Mouse (Mus musculus): Measurements from ENCODE around the gene Zfp52. TPM values are rescaled to one million over a fixed set of nuclear protein-coding genes. Genes with fewer than 3 reads are reported as not detected.

Zfp52 gene
- polyA plus RNA-seq, 1 experiment from 2014 or later, result 4.3 TPM

- Histone ChIP-seq H3K9me3 (replicated peaks; ENCODE audit: control insufficient read depth, low read length) (no peaks in the 10 kb centered on the region), H3K36me3 (ENCODE audit: control insufficient read depth, insufficient read depth) (no peaks in the 10 kb centered on the region), H3K4me2 (ENCODE audit: low read depth, low read length) (peak overlapping the region; percentile 83), H3K4me1 (ENCODE audit: control insufficient read depth, insufficient read depth, low read length) (peaks cover 20% of the 10 kb centered on the region), H3K27ac (ENCODE audit: low read length) (peak overlapping the region; percentile 78), H3K4me3 (ENCODE audit: low read length) (peak overlapping the region; percentile 61), H3K9ac (ENCODE audit: low read length) (peak overlapping the region; percentile 72), H3K27me3 (ENCODE audit: control insufficient read depth, insufficient read depth, low read length) (no peaks in the 10 kb centered on the region)
- WGBS, result 34% methylated on average over 7 of the region's 7 CpGs
- ATAC-seq (replicated peaks; ENCODE audit: extremely low read depth, insufficient read depth, low FRiP score), result no peak
Observed at GRCm38 (mm10) chr17:21536096-21536495, 757 bp downstream of the Zfp52 start.

- Histone ChIP-seq H3K36me3 (ENCODE audit: control insufficient read depth, insufficient read depth) (no peaks in the 10 kb centered on the region), H3K4me3 (ENCODE audit: low read length) (no peak overlapping the region), H3K27me3 (ENCODE audit: control insufficient read depth, insufficient read depth, low read length) (no peaks in the 10 kb centered on the region), H3K9me3 (replicated peaks; ENCODE audit: control insufficient read depth, low read length) (no peaks in the 10 kb centered on the region), H3K4me2 (ENCODE audit: low read depth, low read length) (peak overlapping the region; percentile 83; the same call in 1 of the 2 replicates), H3K4me1 (ENCODE audit: control insufficient read depth, insufficient read depth, low read length) (peaks cover 15% of the 10 kb centered on the region), H3K9ac (ENCODE audit: low read length) (no peak overlapping the region), H3K27ac (ENCODE audit: low read length) (peak overlapping the region; percentile 27; the same call in 1 of the 2 replicates)
- WGBS, result 46% methylated on average over 2 of the region's 2 CpGs
- ATAC-seq (replicated peaks; ENCODE audit: extremely low read depth, insufficient read depth, low FRiP score), result no peak
Observed at GRCm38 (mm10) chr17:21536676-21537075, 1.3 kb downstream of the Zfp52 start.

GRCm38 (mm10) chr17:21557831-21558230 lies 22.5 kb downstream of the Zfp52 start:
- H3K27ac ChIP-seq (ENCODE audit: low read length), result no peak overlapping the region
- no peaks in the 10 kb centered on the region for H3K27me3 ChIP-seq (ENCODE audit: control insufficient read depth, insufficient read depth, low read length)
- H3K9ac ChIP-seq (ENCODE audit: low read length), result no peak overlapping the region
- 79% methylated on average over 2 of the region's 2 CpGs for WGBS
- no peak overlapping the region for H3K4me2 ChIP-seq (ENCODE audit: low read depth, low read length)
- peaks cover 17% of the 10 kb centered on the region for H3K36me3 ChIP-seq (ENCODE audit: control insufficient read depth, insufficient read depth)
- H3K4me1 ChIP-seq (ENCODE audit: control insufficient read depth, insufficient read depth, low read length), result no peaks in the 10 kb centered on the region
- no peak for ATAC-seq (replicated peaks; ENCODE audit: extremely low read depth, insufficient read depth, low FRiP score)
- no peak overlapping the region for H3K4me3 ChIP-seq (ENCODE audit: low read length)
- no peaks in the 10 kb centered on the region; the same call in 1 of the 2 replicates for H3K9me3 ChIP-seq (replicated peaks; ENCODE audit: control insufficient read depth, low read length)

GRCm38 (mm10) chr17:21566220-21566619 lies 30.9 kb downstream of the Zfp52 start:
- 3% methylated on average over 5 of the region's 5 CpGs for WGBS
- Histone ChIP-seq H3K9me3 (replicated peaks; ENCODE audit: control insufficient read depth, low read length) (no peaks in the 10 kb centered on the region), H3K9ac (ENCODE audit: low read length) (peak overlapping the region; percentile 88), H3K4me2 (ENCODE audit: low read depth, low read length) (peak overlapping the region; percentile 87), H3K4me3 (ENCODE audit: low read length) (peak overlapping the region; percentile 83), H3K27ac (ENCODE audit: low read length) (peak overlapping the region; percentile 91), H3K36me3 (ENCODE audit: control insufficient read depth, insufficient read depth) (peaks cover under 1% of the 10 kb centered on the region; the same call in 1 of the 2 replicates), H3K4me1 (ENCODE audit: control insufficient read depth, insufficient read depth, low read length) (peaks cover 13% of the 10 kb centered on the region), H3K27me3 (ENCODE audit: control insufficient read depth, insufficient read depth, low read length) (no peaks in the 10 kb centered on the region)
- ATAC-seq (replicated peaks; ENCODE audit: extremely low read depth, insufficient read depth, low FRiP score), result peak; percentile 80

GRCm38 (mm10) chr17:21566728-21567349 lies 31.5 kb downstream of the Zfp52 start, which contains the start of gene Zfp948:
TSS of gene Zfp948 (plus strand) at chr17:21567008.
- peaks cover 13% of the 10 kb centered on the region for H3K4me1 ChIP-seq (ENCODE audit: control insufficient read depth, insufficient read depth, low read length)
- H3K9me3 ChIP-seq (replicated peaks; ENCODE audit: control insufficient read depth, low read length), result no peaks in the 10 kb centered on the region
- WGBS, result under 1% methylated on average over 29 of the region's 29 CpGs
- H3K36me3 ChIP-seq (ENCODE audit: control insufficient read depth, insufficient read depth), result no peaks in the 10 kb centered on the region
- ATAC-seq (replicated peaks; ENCODE audit: extremely low read depth, insufficient read depth, low FRiP score), result peak; percentile 94
- H3K4me3 ChIP-seq (ENCODE audit: low read length), result peak within 1 kb of the TSS; percentile 83
- H3K27me3 ChIP-seq (ENCODE audit: control insufficient read depth, insufficient read depth, low read length), result no peaks in the 10 kb centered on the region
- H3K9ac ChIP-seq (ENCODE audit: low read length), result peak within 1 kb of the TSS; percentile 88
- H3K27ac ChIP-seq (ENCODE audit: low read length), result peak within 1 kb of the TSS; percentile 91
- peak within 1 kb of the TSS; percentile 87 for H3K4me2 ChIP-seq (ENCODE audit: low read depth, low read length)

GRCm38 (mm10) chr17:21567696-21568095 lies 32.4 kb downstream of the Zfp52 start:
- Histone ChIP-seq H3K4me2 (ENCODE audit: low read depth, low read length) (peak overlapping the region; percentile 60), H3K9ac (ENCODE audit: low read length) (no peak overlapping the region), H3K9me3 (replicated peaks; ENCODE audit: control insufficient read depth, low read length) (no peaks in the 10 kb centered on the region), H3K4me1 (ENCODE audit: control insufficient read depth, insufficient read depth, low read length) (peaks cover 13% of the 10 kb centered on the region), H3K36me3 (ENCODE audit: control insufficient read depth, insufficient read depth) (no peaks in the 10 kb centered on the region; the same call in 1 of the 2 replicates), H3K4me3 (ENCODE audit: low read length) (peak overlapping the region; percentile 37), H3K27ac (ENCODE audit: low read length) (no peak overlapping the region), H3K27me3 (ENCODE audit: control insufficient read depth, insufficient read depth, low read length) (no peaks in the 10 kb centered on the region)
- ATAC-seq (replicated peaks; ENCODE audit: extremely low read depth, insufficient read depth, low FRiP score), result no peak
- 42% methylated on average over 1 of the region's 1 CpGs for WGBS

GRCm38 (mm10) chr17:21579080-21579479 lies 43.7 kb downstream of the Zfp52 start:
- 62% methylated on average over 1 of the region's 1 CpGs for WGBS

GRCm38 (mm10) chr17:21579493-21580175 lies 44.3 kb downstream of the Zfp52 start:
- H3K27ac ChIP-seq (ENCODE audit: low read length), result no peak overlapping the region
- H3K9me3 ChIP-seq (replicated peaks; ENCODE audit: control insufficient read depth, low read length), result no peaks in the 10 kb centered on the region
- 19% methylated on average over 5 of the region's 5 CpGs for WGBS
- H3K4me1 ChIP-seq (ENCODE audit: control insufficient read depth, insufficient read depth, low read length), result no peaks in the 10 kb centered on the region
- no peak overlapping the region for H3K9ac ChIP-seq (ENCODE audit: low read length)
- no peak overlapping the region for H3K4me2 ChIP-seq (ENCODE audit: low read depth, low read length)
- peak; percentile 70; the same call in 1 of the 2 replicates for ATAC-seq (replicated peaks; ENCODE audit: extremely low read depth, insufficient read depth, low FRiP score)
- no peaks in the 10 kb centered on the region for H3K27me3 ChIP-seq (ENCODE audit: control insufficient read depth, insufficient read depth, low read length)
- peaks cover 16% of the 10 kb centered on the region for H3K36me3 ChIP-seq (ENCODE audit: control insufficient read depth, insufficient read depth)
- no peak overlapping the region for H3K4me3 ChIP-seq (ENCODE audit: low read length)

More at GRCm38 (mm10) chr17:21579080-21579479, 43.7 kb downstream of the Zfp52 start:
- Histone ChIP-seq H3K4me1 (ENCODE audit: control insufficient read depth, insufficient read depth, low read length) (no peaks in the 10 kb centered on the region), H3K27me3 (ENCODE audit: control insufficient read depth, insufficient read depth, low read length) (no peaks in the 10 kb centered on the region), H3K27ac (ENCODE audit: low read length) (no peak overlapping the region), H3K9ac (ENCODE audit: low read length) (no peak overlapping the region), H3K4me2 (ENCODE audit: low read depth, low read length) (no peak overlapping the region), H3K4me3 (ENCODE audit: low read length) (no peak overlapping the region), H3K36me3 (ENCODE audit: control insufficient read depth, insufficient read depth) (peaks cover 15% of the 10 kb centered on the region), H3K9me3 (replicated peaks; ENCODE audit: control insufficient read depth, low read length) (no peaks in the 10 kb centered on the region)
- no peak for ATAC-seq (replicated peaks; ENCODE audit: extremely low read depth, insufficient read depth, low FRiP score)

- H3K9ac ChIP-seq (ENCODE audit: low read length), result no peak overlapping the region
- H3K4me3 ChIP-seq (ENCODE audit: low read length), result no peak overlapping the region
- H3K4me1 ChIP-seq (ENCODE audit: control insufficient read depth, insufficient read depth, low read length), result no peaks in the 10 kb centered on the region
- H3K4me2 ChIP-seq (ENCODE audit: low read depth, low read length), result no peak overlapping the region
- peaks cover 8% of the 10 kb centered on the region for H3K9me3 ChIP-seq (replicated peaks; ENCODE audit: control insufficient read depth, low read length)
- 94% methylated on average over 2 of the region's 2 CpGs for WGBS
- H3K27me3 ChIP-seq (ENCODE audit: control insufficient read depth, insufficient read depth, low read length), result no peaks in the 10 kb centered on the region
- no peak overlapping the region for H3K27ac ChIP-seq (ENCODE audit: low read length)
- no peak for ATAC-seq (replicated peaks; ENCODE audit: extremely low read depth, insufficient read depth, low FRiP score)
- H3K36me3 ChIP-seq (ENCODE audit: control insufficient read depth, insufficient read depth), result peaks cover 46% of the 10 kb centered on the region
Observed at GRCm38 (mm10) chr17:21585521-21585920, 50.2 kb downstream of the Zfp52 start.

Data from heart, embryonic 16.5 days (tissue).